ENCODE assay signal across 10 mouse cellular contexts in the genomic region with DNA sequence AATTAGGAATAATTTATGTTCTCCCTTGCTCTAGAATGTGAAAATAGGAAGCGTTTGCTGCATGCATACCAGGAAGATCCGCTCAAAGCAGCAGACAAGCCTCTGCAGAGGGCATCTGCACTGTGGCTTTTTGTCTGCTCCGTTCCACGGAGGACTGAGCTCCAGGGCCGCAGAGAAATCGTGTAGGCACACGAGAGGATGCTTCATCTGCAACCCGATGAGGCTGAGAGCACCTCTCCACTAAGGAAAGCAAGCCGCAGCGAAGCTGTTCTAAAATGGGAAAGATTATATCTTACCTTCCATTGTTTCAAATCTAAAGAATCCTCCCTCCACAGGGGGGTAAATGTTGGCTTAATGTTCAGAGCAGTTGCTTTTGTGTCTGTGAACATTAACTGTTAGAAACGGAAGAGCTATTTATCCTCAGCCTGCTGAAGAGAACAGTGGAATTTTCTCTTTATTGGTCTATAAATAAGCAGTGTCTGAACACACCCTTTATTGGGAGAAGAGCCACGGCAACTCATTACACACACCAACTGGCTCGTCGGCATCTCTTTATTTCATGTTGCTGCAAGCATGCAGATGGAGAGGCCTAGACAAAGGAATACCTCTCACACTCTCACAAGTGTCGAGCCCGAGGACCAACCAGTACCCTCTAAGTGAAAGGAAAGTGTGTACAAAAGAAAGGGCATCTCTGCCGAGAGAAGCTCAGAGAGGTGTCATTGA.
A peak's percentile ranks its signal among the peaks of the same experiment; 100 is the strongest.
DNase-seq lines count a peak whose midpoint lies in the region; ATAC-seq and TF ChIP-seq lines count a peak whose summit lies in the region.
"Had no signal": no experiment of that assay in that cellular context is flagged by ENCODE, and none has a peak within 500 bp of the region (broad histone marks: within the 10 kb centered on the region; RNA-seq: fewer than 3 reads in every experiment).

No protein-coding gene starts in this region.

- H3K9me3 ChIP-seq in lung, embryonic 15.5 days = no peaks in the 10 kb centered on the region
- H3K9me3 ChIP-seq in hindbrain, embryonic 12.5 days (replicated peaks) = no peaks in the 10 kb centered on the region
- no peaks in the 10 kb centered on the region for H3K9me3 ChIP-seq in midbrain, embryonic 16.5 days (replicated peaks; ENCODE audit: control insufficient read depth, low read length, poor library complexity, severe bottlenecking)
- H3K9me3 ChIP-seq: stomach, embryonic 15.5 days had no signal

- TF ChIP-seq CTCF in gastrocnemius, adult 2 months (IDR thresholded peaks at IDR 0.05) = no peak

- H3K4me1 ChIP-seq in lung, embryonic 15.5 days = peaks cover 7% of the 10 kb centered on the region; the same call in 1 of the 2 replicates
- H3K4me1 ChIP-seq in hindbrain, embryonic 12.5 days = peaks cover 21% of the 10 kb centered on the region
- H3K4me1 ChIP-seq in midbrain, embryonic 16.5 days (ENCODE audit: control insufficient read depth, insufficient read depth, low read length) = peaks cover 14% of the 10 kb centered on the region
- H3K4me1 ChIP-seq: stomach, embryonic 15.5 days had no signal

- ATAC-seq in lung, embryonic 15.5 days (ENCODE audit: borderline replicate concordance, extremely low read depth, low FRiP score, low TSS enrichment) = no peak
- ATAC-seq in hindbrain, embryonic 12.5 days (ENCODE audit: low FRiP score) = no peak
- no peak for ATAC-seq in midbrain, embryonic 16.5 days

- no peaks in the 10 kb centered on the region for H3K27me3 ChIP-seq in lung, embryonic 15.5 days
- H3K27me3 ChIP-seq in hindbrain, embryonic 12.5 days = no peaks in the 10 kb centered on the region
- H3K27me3 ChIP-seq in midbrain, embryonic 16.5 days (ENCODE audit: control insufficient read depth, insufficient read depth, low read depth, low read length) = no peaks in the 10 kb centered on the region
- H3K27me3 ChIP-seq: stomach, embryonic 15.5 days had no signal

- H3K27ac ChIP-seq in gastrocnemius, adult 2 months = peak overlapping the region; percentile 53
- H3K27ac ChIP-seq in lung, embryonic 15.5 days = 0 out of 2 replicates have a peak overlapping the region, but pooled peaks have one; percentile 42
- H3K27ac ChIP-seq in hindbrain, embryonic 12.5 days = peak overlapping the region; percentile 30
- peak overlapping the region; percentile 58 for H3K27ac ChIP-seq in midbrain, embryonic 16.5 days (ENCODE audit: low read length)
- H3K27ac ChIP-seq: stomach, embryonic 15.5 days had no signal

- DNase-seq in gastrocnemius, adult 2 months = no peak
- no peak for DNase-seq in gastrocnemius, postnatal 36 days
- no peak for DNase-seq in lung, adult 18-20 months
- no peak for DNase-seq in adipocyte (ENCODE audit: low spot score)
- DNase-seq in cerebellum, adult 9-10 months = no peak
- DNase-seq: B cell, adult 2 months had no signal

- H3K36me3 ChIP-seq in lung, embryonic 15.5 days = no peaks in the 10 kb centered on the region
- no peaks in the 10 kb centered on the region for H3K36me3 ChIP-seq in hindbrain, embryonic 12.5 days
- H3K36me3 ChIP-seq in midbrain, embryonic 16.5 days (ENCODE audit: control insufficient read depth, insufficient read depth, low read length) = no peaks in the 10 kb centered on the region
- H3K36me3 ChIP-seq: stomach, embryonic 15.5 days had no signal

- 51% methylated on average over 17 of the region's 17 CpGs for WGBS in lung, embryonic 15.5 days
- 47% methylated on average over 17 of the region's 17 CpGs for WGBS in hindbrain, embryonic 12.5 days
- 37% methylated on average over 17 of the region's 17 CpGs for WGBS in midbrain, embryonic 16.5 days

- H3K4me3 ChIP-seq in gastrocnemius, adult 2 months = peak overlapping the region; percentile 27
- no peak overlapping the region for H3K4me3 ChIP-seq in lung, embryonic 15.5 days
- H3K4me3 ChIP-seq in hindbrain, embryonic 12.5 days = no peak overlapping the region
- no peak overlapping the region for H3K4me3 ChIP-seq in midbrain, embryonic 16.5 days (ENCODE audit: low read depth, low read length)
- H3K4me3 ChIP-seq: stomach, embryonic 15.5 days had no signal

- no peak overlapping the region for H3K4me2 ChIP-seq in lung, embryonic 15.5 days
- no peak overlapping the region for H3K4me2 ChIP-seq in hindbrain, embryonic 12.5 days (replicated peaks)
- H3K4me2 ChIP-seq in midbrain, embryonic 16.5 days (ENCODE audit: low read length) = 0 out of 2 replicates have a peak overlapping the region, but pooled peaks have one; percentile 4
- H3K4me2 ChIP-seq: stomach, embryonic 15.5 days had no signal

- H3K9ac ChIP-seq in lung, embryonic 15.5 days = no peak overlapping the region
- H3K9ac ChIP-seq in hindbrain, embryonic 12.5 days = no peak overlapping the region
- peak overlapping the region; percentile 35; the same call in 1 of the 2 replicates for H3K9ac ChIP-seq in midbrain, embryonic 16.5 days (ENCODE audit: low read depth, low read length)
- H3K9ac ChIP-seq: stomach, embryonic 15.5 days had no signal

- intact Hi-C loops in gastrocnemius, adult 2 months (cut with DNase I) = no loop called here
- intact Hi-C loops in gastrocnemius, postnatal 36 days (cut with DNase I) = no loop called here
